Mouse (Mus musculus) B cell, adult 67 days (primary cell): ENCODE results near the gene Rbm10. TPM values are rescaled to one million over a fixed set of nuclear protein-coding genes. Genes with fewer than 3 reads are reported as not detected.

ENCODE experiments used
- total RNA-seq, 2 experiments: library from RNA; stranded (reverse); gene quantifications; 4 replicates each; pipeline ENCODE4 v1.2.4; 2023

The Rbm10 gene
- 10 to 100 TPM; 51.1 to 60.3 TPM for total RNA-seq

DNA sequence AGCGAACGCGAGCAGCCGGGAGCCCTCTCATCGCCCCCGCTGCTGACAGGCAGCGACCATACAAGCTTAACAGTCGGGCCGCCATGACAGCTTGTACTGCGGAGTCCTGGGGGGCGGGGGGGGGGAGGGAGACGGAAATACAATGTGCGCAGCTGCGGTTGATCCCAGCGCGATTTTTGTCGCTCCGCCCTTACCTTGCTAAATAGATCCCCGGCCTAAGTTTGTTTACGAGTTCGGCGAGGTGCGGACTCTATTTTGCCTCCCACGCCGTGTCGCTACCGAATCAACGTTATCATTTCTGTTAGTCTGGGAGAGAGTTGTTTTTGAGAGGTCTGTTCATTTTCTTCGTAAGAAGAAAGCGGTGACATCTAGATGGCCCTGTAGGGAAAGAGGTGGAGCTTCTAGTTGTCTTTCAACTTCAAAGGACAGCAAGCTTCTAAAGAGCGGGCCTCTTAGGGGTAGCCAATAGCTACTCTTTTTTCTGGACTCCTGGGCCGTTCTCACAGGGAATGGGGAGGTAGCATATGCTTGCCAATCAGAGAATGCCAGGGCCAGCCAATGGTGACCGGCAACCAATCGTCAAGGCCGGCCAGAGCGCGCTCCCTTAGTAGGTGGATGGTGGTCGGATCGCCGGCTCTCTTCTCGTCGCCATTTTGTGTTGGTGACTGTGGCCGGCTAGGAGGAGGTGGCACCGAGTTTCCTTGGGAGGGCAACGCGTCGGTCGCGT, at the start of gene Rbm10, which contains the start of gene Ndufb11:
Gene Rbm10 (plus strand): TSS at position 328 of the 727 bp plus-strand sequence.
Gene Ndufb11 (minus strand): TSS at position 444 of the 727 bp plus-strand sequence.

DNA sequence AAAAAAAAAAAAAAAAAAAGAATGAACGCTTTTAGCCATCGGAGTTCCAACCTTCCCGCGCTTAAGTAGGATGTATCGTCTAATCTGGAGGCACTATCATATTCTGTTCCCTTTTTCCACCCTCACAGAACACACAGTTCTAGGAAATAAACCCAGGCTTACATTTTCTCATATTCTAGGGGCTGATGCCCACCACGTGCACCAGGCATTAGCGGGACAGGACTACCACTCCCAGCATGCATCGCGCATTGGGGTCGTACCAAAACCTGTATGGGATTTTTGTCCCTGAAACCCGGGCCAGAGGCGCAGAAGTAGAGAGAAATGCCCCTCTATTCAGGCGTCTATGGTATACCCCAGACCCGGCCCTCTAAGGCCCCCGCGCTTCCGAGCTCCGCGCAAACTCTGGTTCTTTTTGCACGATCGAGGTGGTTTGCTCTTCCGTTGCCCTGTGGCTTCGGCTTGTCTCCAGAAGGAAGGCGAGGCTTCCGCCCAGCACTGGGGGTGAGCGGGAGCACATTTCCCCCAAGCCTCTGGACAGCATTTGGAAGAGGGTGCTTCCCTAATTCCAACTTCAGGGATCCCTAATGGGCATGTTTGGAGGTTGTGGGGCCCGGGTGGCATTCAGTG, 40.8 kb downstream of the Rbm10 start, which contains the start of gene Uba1:
Gene Uba1 (plus strand): TSS at position 301 of the 627 bp plus-strand sequence.

DNA sequence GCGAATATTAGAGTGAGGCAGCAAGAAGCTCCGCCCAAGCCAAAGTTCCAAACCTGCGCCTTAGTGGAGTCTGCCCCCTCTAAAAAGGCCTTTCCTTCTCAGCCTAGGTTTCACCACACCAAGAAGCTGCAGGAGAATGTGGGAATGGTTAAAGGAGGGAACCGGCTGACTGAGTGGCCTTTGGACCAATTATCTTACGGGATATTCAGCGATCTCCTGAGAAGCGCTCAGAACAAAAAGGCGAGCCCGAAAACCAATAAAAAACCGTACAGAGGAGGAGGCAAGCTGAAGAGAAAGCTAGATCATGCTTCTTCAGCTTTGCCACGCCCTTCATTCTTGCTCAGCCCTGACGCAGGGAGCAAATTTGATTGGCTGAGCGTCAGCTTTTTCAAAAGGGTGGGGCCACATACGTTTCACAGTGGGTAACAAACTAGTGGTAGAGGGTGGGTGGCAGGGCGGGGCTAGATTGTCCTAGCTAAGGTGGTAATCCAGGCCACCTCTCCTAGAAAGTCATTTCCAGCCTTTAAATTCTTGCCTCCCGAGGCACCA, 70.3 kb downstream of the Rbm10 start, which contains the start of gene Cdk16:
Gene Cdk16 (plus strand): TSS at position 436 of the 549 bp plus-strand sequence.

Other genes starting within 250 kb of the Rbm10 start
- 1 to 10 TPM; 4.9 to 5.7 TPM for gene Jade3, start 191.8 kb upstream of the Rbm10 start, total RNA-seq
- gene Rgn, start 67.7 kb upstream of the Rbm10 start, total RNA-seq: not detected
- gene Ndufb11, start 116 bp downstream of the Rbm10 start, total RNA-seq: 100 to 1,000 TPM; 110 to 133 TPM
- gene Uba1, start 40.8 kb downstream of the Rbm10 start, total RNA-seq: 100 to 1,000 TPM; 198 to 224 TPM
- gene Cdk16, start 70.5 kb downstream of the Rbm10 start, total RNA-seq: 100 to 1,000 TPM in 1 of 2 experiments, 10 to 100 TPM in 1; 84.2 to 117 TPM
- 10 to 100 TPM; 34.3 to 41.1 TPM for gene Usp11, start 86.4 kb downstream of the Rbm10 start, total RNA-seq
- 100 to 1,000 TPM; 154 to 180 TPM for gene Araf, start 180.3 kb downstream of the Rbm10 start, total RNA-seq